Mouse (Mus musculus): Measurements from ENCODE around the gene Wdr92. TPM values are rescaled to one million over a fixed set of nuclear protein-coding genes. Genes with fewer than 3 reads are reported as not detected.
"Not testable (repeated sequence)": the region's sequence is repeated elsewhere in the genome, so short reads cannot be mapped to it uniquely, and the experiment has no call there.

Wdr92 gene
- total RNA-seq, 4 experiments from 2014 or later = 6.4 to 8.5 (median 6.8) TPM

DNA sequence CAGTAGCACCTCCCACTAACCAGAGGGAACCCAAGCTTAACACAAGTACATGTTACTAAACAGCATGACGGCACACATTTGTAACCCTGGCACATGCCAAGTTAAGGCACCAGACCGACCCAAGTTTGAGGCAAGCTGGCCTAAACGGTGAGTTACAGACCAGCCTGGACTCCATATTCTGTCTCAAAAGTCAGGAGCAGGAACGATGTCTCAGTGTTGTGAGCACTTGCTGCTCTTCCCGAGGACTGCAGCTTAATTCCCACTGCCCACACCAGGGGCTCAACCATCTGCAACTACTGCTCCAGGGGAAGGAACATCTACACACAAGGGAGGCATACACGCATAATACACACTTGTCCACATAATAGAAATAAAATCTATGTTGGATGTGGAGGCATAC lies 20.6 kb downstream of the Wdr92 start:
- no peak for DNase-seq (ENCODE audit: low spot score in 2 of 2)

DNA sequence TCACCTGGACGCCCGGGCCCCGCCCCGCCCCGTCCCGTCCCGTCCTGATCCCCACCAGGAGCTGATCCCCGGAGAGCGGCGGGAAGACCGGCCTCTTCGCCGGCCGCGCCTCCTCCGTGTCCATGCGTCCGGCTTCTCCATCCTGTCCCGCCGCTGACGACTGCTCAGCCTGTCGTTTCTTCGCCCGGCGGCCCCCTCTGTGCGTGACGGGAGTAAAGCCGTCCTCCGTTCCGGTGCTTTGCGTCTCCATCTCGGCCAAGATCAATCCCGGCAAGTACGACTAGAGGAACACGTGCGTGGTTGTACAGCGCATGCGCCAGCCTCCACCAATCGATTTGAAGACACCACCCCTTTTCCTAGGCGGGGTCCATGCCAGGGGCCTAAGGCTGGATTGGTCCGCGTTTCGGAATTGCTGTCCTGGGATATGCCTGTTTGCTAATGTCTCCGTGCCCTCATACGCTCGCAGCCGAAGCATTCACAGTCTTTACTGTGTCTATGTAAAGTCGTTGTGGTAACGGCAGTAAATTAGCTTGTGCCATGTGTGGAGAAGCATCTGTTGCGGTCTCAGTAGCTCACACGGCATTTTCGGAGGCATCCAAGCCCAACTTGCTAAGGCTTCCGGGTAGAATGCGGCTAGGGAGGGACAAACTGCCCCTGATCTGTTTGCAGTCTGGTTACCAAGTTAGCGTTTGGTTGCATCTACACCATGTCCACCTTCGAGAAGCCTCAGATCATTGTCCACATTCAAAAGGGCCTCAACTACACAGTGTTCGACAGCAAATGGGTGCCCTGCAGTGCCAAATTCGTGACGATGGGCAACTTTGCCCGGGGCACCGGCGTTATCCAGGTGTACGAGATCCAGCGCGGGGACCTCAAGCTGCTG lies 29.6 kb downstream of the Wdr92 start, which contains the start of gene Pno1:
Gene Pno1 (minus strand): TSS at position 311 of the 883 bp plus-strand sequence.
- DNase-seq (ENCODE audit: low spot score in 2 of 2) = peak; percentile 94 to 97

DNA sequence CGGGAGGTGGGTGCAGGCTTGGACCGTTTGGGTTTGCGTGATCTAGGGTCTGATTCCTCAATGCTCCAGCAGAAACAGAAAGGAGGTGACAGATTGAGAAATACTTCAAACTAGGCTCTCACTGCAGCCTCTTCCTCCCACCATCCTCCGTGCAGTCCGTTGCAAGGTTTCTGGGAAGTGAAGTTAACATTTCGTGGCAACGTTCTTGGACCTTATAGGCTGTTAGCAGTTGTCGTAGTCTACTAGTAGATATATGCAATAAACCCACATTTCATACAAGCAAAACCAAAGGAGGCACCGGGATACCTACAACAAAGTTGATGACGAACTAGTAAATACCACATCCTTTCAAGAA lies 30.2 kb downstream of the Wdr92 start:
- DNase-seq (ENCODE audit: low spot score in 2 of 2) = no peak

DNA sequence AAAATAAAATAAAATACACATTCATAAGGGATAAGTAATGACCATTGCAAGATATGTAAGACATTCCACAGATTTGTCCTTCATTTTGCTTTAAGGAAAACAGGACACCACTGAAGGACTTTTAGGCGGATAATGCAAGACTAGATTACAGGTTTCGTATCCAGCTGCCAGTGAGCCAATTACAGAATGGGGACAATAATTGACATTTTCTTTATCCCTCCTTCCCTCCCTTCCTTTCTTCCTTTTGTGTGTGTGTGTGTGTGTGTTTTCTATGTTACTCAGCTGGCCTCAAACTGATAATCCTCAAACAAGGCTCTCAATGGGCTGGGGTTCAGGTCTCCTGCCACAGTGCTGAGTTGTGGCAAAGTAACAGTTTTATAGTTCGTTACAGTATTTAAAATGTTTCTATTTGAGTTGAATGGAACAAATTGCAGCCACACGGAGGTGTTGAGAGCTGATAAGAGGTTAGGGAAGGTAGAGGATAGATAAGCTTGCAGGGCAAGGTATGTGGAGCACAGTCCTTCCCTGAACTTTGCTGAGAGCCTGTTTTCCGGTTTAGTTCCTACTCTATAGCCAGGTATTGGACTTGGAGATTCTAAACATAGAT lies 31.1 kb downstream of the Wdr92 start:
- DNase-seq (ENCODE audit: low spot score in 2 of 2) = no peak

DNA sequence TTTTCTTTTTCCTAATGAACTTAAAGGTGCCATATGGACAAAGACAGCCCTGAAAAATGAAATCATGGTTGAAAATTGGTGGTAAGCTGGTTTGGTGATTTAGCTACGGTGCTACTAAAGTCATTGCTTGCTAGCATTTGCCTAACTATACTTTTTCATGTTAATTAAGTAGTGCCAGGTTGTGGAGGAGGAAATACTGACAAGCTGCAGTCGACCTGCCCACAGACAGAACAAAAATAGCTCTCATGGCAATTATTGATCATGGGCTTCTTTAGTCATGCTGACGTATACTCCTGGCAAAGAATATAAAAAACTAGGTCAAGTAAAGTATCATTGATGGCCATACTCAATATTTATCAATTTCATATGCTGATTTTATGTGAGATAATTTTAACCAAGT lies 33.6 kb downstream of the Wdr92 start:
- DNase-seq (ENCODE audit: low spot score in 2 of 2) = no peak

DNA sequence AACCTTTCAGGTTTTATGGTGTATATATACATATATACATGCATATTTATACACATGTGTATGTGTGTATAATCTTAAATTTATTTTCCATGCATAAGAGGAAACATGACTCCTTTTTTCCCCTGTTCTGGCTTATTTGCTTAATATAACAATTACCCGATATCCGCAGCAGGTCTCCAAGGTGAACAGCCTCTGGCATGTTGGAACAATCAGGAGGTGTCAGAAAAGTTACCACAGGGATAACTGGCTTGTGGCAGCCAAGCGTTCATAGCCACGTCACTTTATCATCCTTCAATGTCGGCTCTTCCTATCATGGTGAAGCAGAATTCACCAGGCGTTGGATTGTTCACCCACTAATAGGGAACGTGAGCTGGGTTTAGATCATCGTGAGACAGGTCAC lies 39.2 kb downstream of the Wdr92 start:
- DNase-seq (ENCODE audit: low spot score in 2 of 2) = no peak

DNA sequence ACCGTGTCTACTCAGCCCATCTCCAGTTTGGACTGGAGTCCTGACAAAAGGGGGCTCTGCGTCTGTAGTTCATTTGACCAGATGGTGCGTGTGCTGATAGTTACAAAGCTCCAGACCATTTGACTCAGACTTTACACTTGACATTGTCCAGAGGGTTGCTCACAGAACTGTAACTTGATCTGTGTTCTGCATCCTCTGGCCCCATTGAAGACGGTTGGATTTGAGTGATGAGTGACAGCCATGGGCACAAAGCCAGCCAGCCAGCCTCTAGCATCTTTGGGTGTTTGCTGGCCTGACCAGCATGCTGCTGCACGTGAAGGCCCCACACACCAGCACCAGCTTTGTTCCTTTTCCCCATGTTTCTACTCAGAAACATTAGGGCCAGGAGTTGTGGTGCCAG lies 50.9 kb downstream of the Wdr92 start:
- no peak for DNase-seq (ENCODE audit: low spot score in 2 of 2)

DNA sequence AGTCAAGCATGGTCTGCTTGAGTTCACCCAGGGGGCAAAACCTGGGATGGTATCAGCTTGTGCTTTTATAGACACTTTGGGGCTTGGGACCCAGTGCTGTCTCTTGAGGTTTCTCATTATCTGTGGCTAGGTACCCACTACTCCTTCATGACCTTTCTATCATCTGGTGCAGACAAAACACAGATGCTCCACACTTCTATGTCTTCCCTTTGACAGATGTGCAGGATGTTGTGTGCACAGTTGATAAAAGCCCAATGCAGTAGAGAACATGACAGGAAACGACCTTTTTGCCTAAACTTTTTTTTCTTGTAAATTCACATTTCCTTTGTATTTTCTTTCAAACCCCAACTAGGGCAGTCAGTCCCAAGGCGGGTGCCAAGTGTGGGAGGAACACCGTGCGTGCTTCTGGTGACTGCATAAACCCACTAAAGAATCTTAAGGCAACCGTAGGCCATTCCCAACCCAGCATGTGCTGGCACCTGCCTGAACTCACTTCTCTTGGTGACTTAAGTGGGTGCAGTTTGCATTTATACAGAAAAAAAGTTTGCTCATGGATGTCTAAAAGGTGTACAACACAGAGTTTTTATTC lies 54.6 kb downstream of the Wdr92 start:
- DNase-seq (ENCODE audit: low spot score in 2 of 2) = no peak

DNA sequence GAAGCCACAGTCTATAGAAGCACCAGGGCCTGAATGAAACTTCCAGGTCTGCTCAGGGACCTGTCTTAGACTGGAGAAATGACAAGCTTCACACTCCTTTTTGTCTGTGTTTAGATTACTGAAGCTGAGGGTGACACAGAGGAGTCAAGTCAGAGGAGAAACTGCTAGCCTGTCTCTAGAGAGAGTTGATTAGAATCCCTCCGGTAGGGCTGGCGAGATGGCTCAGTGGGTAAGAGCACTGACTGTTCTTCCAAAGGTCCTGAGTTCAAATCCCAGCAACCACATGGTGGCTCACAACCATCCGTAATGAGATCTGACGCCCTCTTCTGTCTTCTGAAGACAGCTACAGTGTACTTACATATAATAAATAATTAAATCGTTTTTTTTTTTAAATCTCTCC lies 56.7 kb downstream of the Wdr92 start:
- not testable (repeated sequence) for DNase-seq (ENCODE audit: low spot score in 2 of 2)

DNA sequence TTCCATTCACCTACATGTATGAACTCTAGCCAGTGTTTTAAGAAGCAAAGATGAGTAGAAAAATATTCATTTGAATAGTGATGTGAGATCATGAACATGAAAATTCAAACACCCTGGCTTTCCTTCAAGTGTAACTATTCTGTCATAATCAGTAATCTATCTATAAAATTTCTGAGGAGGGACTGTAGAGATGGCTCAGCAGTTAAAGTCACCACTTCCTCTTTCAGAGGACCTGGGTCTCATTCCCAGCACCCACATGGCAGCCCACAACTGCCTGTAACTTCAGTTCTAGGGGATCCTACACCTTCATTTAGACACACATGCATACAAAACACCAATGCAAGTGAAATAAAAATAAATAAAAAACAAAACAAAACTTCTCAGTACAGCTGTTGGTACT lies 66.8 kb downstream of the Wdr92 start:
- DNase-seq (ENCODE audit: low spot score in 2 of 2) = no peak

DNA sequence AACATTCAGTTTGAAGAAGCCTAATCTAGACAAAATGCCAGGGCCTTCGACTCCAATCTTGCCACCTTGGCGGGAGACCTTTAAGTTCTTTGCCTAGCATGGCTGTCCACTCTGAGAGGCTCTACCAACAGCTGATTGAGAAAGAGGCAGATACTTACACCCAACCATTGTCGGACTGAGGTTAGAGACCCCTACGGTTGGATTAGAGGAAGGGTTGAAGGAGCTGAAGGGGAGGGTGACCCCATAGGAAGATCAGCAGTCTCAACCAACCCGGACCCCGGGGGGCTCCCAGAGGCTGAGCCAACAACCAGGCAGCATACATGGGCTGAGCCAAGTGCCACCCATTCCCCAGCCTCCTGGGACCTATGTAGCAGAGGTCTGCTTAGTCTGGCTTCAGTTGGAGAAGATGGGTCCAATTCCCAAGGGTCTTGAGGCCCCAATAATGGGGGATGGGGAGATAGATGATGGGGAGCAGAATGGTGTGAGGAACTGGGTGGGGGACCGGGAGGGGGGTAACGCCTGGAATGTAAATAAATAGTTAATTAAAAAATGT lies 75.0 kb downstream of the Wdr92 start:
- DNase-seq (ENCODE audit: low spot score in 2 of 2) = no peak

DNA sequence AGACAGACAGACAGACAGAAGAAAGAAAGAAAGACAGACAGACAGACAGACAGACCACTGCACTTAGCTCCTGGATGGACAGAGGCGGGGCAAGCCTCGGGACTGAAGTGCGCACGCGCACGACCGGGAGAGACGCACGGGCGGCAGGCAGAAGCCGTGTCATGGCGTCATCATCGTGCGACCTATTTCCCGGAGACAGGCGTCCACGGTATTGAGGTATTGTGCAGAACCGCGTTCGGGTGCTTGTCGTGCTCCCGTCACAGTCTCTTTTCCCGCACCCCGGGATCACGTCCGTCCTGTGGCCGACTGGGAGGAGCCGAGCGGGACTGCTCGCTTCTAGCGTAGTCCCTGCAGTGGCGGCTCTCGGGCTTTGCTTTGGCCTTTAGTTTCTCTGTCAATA lies 75.5 kb downstream of the Wdr92 start, which contains the start of gene C1d:
Gene C1d (plus strand): TSS at position 137 of the 400 bp plus-strand sequence.
- peak; percentile 84 to 89 for DNase-seq (ENCODE audit: low spot score in 2 of 2)

DNA sequence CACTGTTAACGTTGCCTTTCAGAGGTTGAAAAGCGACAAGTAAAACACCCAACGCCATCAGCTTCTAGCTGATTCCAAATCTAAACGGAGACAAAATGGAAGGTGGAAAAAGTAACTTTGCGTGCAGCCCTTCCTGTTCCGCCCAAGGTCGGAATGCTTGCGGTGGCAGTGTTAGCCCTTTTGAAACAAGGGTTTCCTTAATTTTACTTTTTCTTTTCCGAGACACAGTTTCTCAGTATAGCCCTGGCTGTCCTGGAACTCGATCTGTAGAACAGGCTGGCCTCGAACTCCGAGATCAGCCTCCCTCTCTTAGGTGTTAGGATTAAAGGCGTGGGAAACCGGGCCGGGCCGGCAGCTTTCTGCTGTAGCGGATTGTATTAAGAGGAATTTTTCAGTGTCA lies 76.0 kb downstream of the Wdr92 start:
- no peak for DNase-seq (ENCODE audit: low spot score in 2 of 2)

DNA sequence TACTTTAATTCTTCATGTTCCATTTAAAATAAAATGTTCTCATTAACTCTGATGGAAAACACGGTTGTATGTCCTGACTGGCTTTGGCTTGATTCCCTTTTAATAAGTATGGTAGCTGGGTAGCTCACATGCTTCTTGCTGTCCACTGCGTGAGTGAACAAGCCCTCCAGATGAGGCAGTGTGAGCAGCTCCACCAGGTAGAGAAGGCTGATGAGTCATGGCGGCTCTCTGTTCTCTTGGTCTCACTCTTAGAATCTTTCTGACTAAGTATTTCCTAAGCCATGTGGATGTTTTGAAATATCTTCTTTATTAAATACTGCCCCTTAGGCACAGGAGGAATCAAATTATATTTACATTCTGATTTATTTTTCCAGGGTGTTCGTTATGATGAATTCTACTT lies 85.3 kb downstream of the Wdr92 start:
- no peak for DNase-seq (ENCODE audit: low spot score in 2 of 2)

DNA sequence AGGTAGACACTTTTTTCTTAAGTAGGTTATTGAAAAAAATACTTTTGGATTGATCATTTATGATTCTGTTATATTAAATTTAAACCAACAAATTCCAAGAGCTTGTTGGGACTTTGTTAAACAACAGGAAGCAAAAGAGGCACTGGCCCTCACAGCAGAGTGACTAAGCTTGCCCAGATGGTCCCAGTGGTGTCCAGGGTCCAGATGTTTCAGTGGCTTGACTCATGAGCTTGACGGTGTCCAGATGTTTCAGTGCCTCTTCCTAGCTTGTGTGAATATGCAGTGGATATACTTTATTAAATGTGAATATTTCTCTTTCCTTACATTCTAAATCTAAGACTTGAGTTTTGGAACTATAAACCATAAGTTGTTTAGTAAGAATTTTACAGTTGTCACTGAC lies 86.9 kb downstream of the Wdr92 start:
- DNase-seq (ENCODE audit: low spot score in 2 of 2) = peak in 1 of 2 experiments; percentile 8

DNA sequence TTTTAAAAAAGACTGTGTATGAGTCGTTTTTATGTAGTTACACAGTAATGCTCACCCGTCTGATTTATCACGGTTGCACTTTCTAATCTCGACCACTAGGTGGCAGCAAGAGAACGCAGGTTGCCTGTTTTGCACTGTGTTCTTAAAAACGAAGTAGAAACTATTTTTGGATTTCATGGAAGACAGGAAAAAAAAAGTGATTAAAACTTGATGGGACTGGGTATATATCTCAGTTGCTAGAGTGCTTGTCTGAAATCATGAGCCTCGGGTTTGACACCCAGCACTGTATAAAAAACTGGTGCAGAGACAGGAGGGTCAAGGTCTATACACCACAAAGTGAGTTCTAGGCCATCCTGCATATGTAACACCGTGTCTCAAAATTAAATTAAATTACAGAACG lies 98.1 kb downstream of the Wdr92 start:
- DNase-seq (ENCODE audit: low spot score in 2 of 2) = no peak

Other genes with a start within 250 kb of the Wdr92 start
- under 1 TPM in 2 of 4 experiments, not detected in 2; 0.13 to 0.36 TPM for gene Fbxo48, start 230.7 kb upstream of the Wdr92 start, total RNA-seq (2022)
- 1 to 10 TPM; 1.6 to 3.0 (median 1.8) TPM for gene Cnrip1, start 130.5 kb upstream of the Wdr92 start, total RNA-seq (2022)
- 1 to 10 TPM in 2 of 4 experiments, under 1 TPM in 2; 0.56 to 1.3 (median 0.95) TPM for gene Plek, start 129.7 kb upstream of the Wdr92 start, total RNA-seq (2022)
- gene Ppp3r1, start 22.8 kb upstream of the Wdr92 start, total RNA-seq (2022) = 100 to 1,000 TPM; 124 to 168 (median 143) TPM
- gene Pno1, start 29.5 kb downstream of the Wdr92 start, total RNA-seq (2022) = 10 to 100 TPM; 45.5 to 57.8 (median 53.1) TPM
- gene C1d, start 75.5 kb downstream of the Wdr92 start, total RNA-seq (2022) = 10 to 100 TPM; 31.1 to 37.9 (median 37.1) TPM